Mouse (Mus musculus) liver, adult (tissue): ENCODE measurements around the gene Iqcf1.

ENCODE experiments used
- GATA4 ChIP-seq: IDR thresholded peaks from 2 replicates; pipeline ENCODE4 v1.6.1; 2014; ENCODE audit warnings: mild to moderate bottlenecking, low read length; ENCODE audit not compliant: insufficient replicate concordance

Iqcf1 gene

GRCm38 (mm10) chr9:106473753-106474105 is 26.0 kb upstream of the Iqcf1 start:
- TF ChIP-seq GATA4: no peak

- TF ChIP-seq GATA4: peak; percentile 17; the same call in 1 of the 2 replicates
Measured at GRCm38 (mm10) chr9:106474456-106474855, 25.3 kb upstream of the Iqcf1 start.

GRCm38 (mm10) chr9:106475046-106475445 is 24.7 kb upstream of the Iqcf1 start:
- no peak for TF ChIP-seq GATA4

GRCm38 (mm10) chr9:106475663-106476001 is 24.1 kb upstream of the Iqcf1 start, which contains the start of gene Rrp9:
Gene Rrp9, plus strand, starts transcription at chr9:106475963.
- TF ChIP-seq GATA4: no peak

- no peak for TF ChIP-seq GATA4
Measured at GRCm38 (mm10) chr9:106476002-106476923, 23.5 kb upstream of the Iqcf1 start.

- no peak for TF ChIP-seq GATA4
Measured at GRCm38 (mm10) chr9:106476924-106477484, 22.8 kb upstream of the Iqcf1 start, which contains the start of gene Parp3. Gene Parp3, minus strand, starts transcription at chr9:106476949.

- TF ChIP-seq GATA4: no peak
Measured at GRCm38 (mm10) chr9:106477649-106478048, 22.1 kb upstream of the Iqcf1 start.

GRCm38 (mm10) chr9:106478101-106478500 is 21.7 kb upstream of the Iqcf1 start:
- no peak for TF ChIP-seq GATA4

GRCm38 (mm10) chr9:106480541-106480940 is 19.2 kb upstream of the Iqcf1 start:
- no peak for TF ChIP-seq GATA4

- TF ChIP-seq GATA4: no peak
Measured at GRCm38 (mm10) chr9:106481075-106481474, 18.7 kb upstream of the Iqcf1 start.

GRCm38 (mm10) chr9:106481676-106482075 is 18.1 kb upstream of the Iqcf1 start:
- TF ChIP-seq GATA4: no peak

- TF ChIP-seq GATA4: no peak
Measured at GRCm38 (mm10) chr9:106482578-106483115, 17.1 kb upstream of the Iqcf1 start.

GRCm38 (mm10) chr9:106483136-106483535 is 16.6 kb upstream of the Iqcf1 start:
- TF ChIP-seq GATA4: no peak

- TF ChIP-seq GATA4: no peak
Measured at GRCm38 (mm10) chr9:106483606-106484005, 16.2 kb upstream of the Iqcf1 start.

- no peak for TF ChIP-seq GATA4
Measured at GRCm38 (mm10) chr9:106485076-106485475, 14.7 kb upstream of the Iqcf1 start.

GRCm38 (mm10) chr9:106501846-106502245 is 2.1 kb downstream of the Iqcf1 start:
- TF ChIP-seq GATA4: no peak
